Mouse (Mus musculus) limb, embryonic 13.5 days (tissue): Measurements from ENCODE around the gene Ucn2. TPM values are rescaled to one million over a fixed set of nuclear protein-coding genes. Genes with fewer than 3 reads are reported as not detected.

Source experiments
- ATAC-seq: fragments of 200-750 bp; cut with Nextera tagmentation; 2 replicates; pipeline ENCODE4 v1.8.0; 2017; ENCODE audit warnings: low read depth, moderate number of reproducible peaks, moderate TSS enrichment; ENCODE audit not compliant: low FRiP score
- H3K27ac ChIP-seq: fragments of 300-500 bp; sonication (generic); 2 replicates; pipeline ENCODE4 v1.5.1; 2015; ENCODE audit warnings: inconsistent platforms, mild to moderate bottlenecking, moderate library complexity
- H3K27me3 ChIP-seq: fragments of 300-500 bp; sonication (generic); 2 replicates; pipeline ENCODE4 v1.6.1; 2015; ENCODE audit warnings: mild to moderate bottlenecking, inconsistent platforms
- H3K36me3 ChIP-seq: fragments of 300-500 bp; sonication (generic); 2 replicates; pipeline ENCODE4 v1.6.1; 2015; ENCODE audit warnings: inconsistent platforms, mild to moderate bottlenecking, moderate library complexity
- H3K4me1 ChIP-seq: fragments of 300-500 bp; sonication (generic); 2 replicates; pipeline ENCODE4 v1.6.1; 2015; ENCODE audit warnings: inconsistent platforms
- H3K4me2 ChIP-seq: fragments of 300-500 bp; sonication (generic); replicated peaks from 2 replicates; pipeline ENCODE4 v1.6.1; 2015; ENCODE audit warnings: inconsistent platforms, mild to moderate bottlenecking, moderate library complexity
- H3K4me3 ChIP-seq: fragments of 300-500 bp; sonication (generic); 2 replicates; pipeline ENCODE4 v1.5.1; 2015; ENCODE audit warnings: moderate library complexity, mild to moderate bottlenecking, inconsistent platforms
- H3K9ac ChIP-seq: fragments of 300-500 bp; sonication (generic); 2 replicates; pipeline ENCODE4 v1.6.1; 2015; ENCODE audit warnings: mild to moderate bottlenecking, inconsistent platforms
- H3K9me3 ChIP-seq: fragments of 300-500 bp; sonication (generic); 2 replicates; pipeline ENCODE4 v1.6.1; 2016; ENCODE audit warnings: inconsistent platforms
- WGBS: fragments of 180-500 bp; shearing (Covaris S2); methylation state at CpG from one replicate; pipeline ENCODE4 v1.1.7; 2015; 5-methylcytosine and 5-hydroxymethylcytosine counted together
- polyA plus RNA-seq: library from polyadenylated mRNA; unstranded; fragments of >200 nt; fragmentation: Nextera tagmentation; extraction: Ambion mirVana; gene quantifications from 2 replicates; pipeline ENCODE4 v1.2.1, GENCODE M21; 2015

Ucn2 gene
- 0.22 and 0.33 TPM in 2 replicates for polyA plus RNA-seq

DNA sequence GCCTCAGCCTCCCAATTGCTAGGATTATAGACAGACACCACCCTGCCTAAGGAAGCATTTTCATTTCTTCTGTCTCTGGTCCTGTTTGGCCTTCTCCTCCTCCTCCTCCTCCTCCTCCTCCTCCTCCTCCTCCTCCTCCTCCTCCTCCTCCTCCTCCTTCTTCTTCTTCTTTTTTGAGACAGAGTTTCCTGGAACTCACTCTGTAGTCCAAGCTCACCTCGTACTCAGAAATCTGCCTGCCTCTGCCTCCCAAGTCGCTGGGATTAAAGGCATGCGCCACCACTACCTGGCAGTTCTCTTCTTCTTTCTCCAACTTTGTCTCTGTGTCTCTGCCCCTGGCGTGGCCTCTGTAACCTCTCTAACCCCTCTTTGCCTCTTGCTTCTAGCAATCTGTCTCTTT lies at the start of gene Ucn2:
TSS of gene Ucn2 (plus strand) at position 301 of the 400 bp plus-strand sequence.
- H3K9me3 ChIP-seq = no peaks in the 10 kb centered on the region
- ATAC-seq = no peak
- no peak within 1 kb of the TSS for H3K4me2 ChIP-seq
- no peak within 1 kb of the TSS for H3K27ac ChIP-seq
- H3K27me3 ChIP-seq = no peaks in the 10 kb centered on the region
- H3K4me3 ChIP-seq = no peak within 1 kb of the TSS
- H3K36me3 ChIP-seq = no peaks in the 10 kb centered on the region
- H3K9ac ChIP-seq = no peak within 1 kb of the TSS
- H3K4me1 ChIP-seq = peaks cover 27% of the 10 kb centered on the region
- WGBS = 78% methylated on average over 4 of the region's 4 CpGs

DNA sequence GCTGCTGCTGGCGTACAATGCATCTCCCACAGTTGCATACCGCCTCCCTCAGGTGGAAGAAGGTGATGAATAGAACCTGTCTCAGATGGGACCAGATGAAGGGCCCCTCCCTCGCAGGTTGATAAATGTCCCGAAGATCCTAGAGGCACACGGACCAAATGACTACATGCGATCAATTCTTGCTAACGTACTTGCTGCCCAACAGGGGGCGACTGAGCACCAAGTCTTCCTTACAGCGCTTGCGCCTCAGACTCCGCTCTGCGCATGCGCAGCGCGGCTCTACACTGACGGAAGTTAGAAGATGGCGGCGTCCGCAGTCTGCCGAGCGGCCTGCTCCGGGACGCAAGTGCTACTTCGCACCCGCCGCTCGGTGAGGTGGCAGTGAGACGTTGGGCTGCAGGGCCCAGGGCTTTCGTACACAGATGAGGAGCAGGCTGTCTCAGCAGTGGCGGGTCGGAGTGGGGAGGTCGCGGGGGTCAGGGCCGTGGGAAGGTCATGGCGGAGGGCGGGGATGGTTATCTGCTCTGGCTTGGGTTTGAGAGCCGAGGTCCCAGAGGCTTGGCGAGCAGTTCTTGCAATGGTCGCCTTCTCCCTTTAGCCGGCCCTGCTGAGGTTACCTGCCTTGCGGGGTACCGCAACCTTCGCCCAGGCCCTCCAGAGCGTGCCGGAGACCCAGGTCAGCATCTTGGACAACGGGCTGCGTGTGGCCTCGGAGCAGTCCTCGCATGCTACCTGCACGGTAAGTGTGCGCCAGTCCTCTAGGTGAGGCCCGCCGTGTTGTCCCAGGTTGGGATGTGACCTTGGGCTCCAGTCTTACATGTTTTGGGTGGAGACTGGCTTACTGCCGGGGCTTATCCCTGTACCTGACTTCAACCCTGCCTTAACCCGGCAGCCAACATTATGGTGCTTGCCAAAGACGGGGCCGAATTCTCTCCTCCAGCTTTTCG lies 49.1 kb upstream of the Ucn2 start, which contains the start of gene Uqcrc1:
TSS of gene Uqcrc1 (plus strand) at position 216 of the 947 bp plus-strand sequence.
- Histone ChIP-seq H3K27me3 (no peaks in the 10 kb centered on the region), H3K4me3 (peak within 1 kb of the TSS; percentile 99), H3K4me2 (peak within 1 kb of the TSS; percentile 83), H3K36me3 (peaks cover 38% of the 10 kb centered on the region), H3K9ac (peak within 1 kb of the TSS; percentile 94), H3K27ac (peak within 1 kb of the TSS; percentile 44), H3K4me1 (peaks cover 6% of the 10 kb centered on the region), H3K9me3 (0 out of 2 replicates have a peak, but pooled peaks cover 3% of the 10 kb centered on the region)
- peak; percentile 85 for ATAC-seq
- 1% methylated on average over 58 of the region's 58 CpGs for WGBS

DNA sequence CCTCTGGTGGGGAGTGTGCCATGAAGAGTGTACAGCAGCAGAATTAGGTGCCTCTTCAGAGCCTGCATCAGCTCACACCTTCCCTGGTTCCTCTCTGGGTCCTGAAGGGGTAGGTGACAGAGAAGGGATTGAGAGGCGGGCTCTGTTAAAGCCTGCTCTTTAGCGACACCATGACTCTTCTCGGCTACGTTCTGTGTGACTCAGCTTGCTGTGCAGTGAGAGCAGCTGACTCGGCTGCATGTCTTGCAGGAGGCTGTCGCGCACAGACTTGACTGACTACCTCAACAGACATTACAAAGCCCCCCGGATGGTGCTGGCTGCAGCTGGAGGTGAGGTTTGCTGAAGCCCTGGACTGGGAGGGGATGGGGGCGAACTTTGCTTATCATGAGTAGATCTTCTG lies 40.7 kb upstream of the Ucn2 start:
- H3K27ac ChIP-seq = no peak overlapping the region
- H3K36me3 ChIP-seq = peaks cover 96% of the 10 kb centered on the region
- 73% methylated on average over 9 of the region's 9 CpGs for WGBS

DNA sequence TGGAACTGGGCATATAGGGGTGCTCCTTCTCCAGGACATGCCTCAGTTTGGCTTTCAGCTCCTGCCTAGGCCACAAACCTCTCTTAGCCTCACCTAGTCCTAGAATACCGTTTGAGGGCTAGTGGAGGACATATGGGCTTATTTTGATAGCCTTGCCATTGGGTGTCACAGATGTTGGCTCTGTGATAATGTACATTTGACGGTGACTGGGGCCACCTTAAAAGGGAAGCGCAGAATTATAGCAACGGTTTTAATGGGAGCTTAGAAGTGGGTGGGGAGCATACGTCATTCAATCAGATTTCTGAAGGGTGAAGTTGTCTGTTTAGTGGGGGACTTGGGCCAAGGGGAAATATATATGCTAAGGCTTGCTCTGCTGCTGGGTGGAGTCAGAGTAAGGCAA lies 40.2 kb upstream of the Ucn2 start:
- peaks cover 96% of the 10 kb centered on the region for H3K36me3 ChIP-seq
- H3K27ac ChIP-seq = no peak overlapping the region
- ATAC-seq = no peak
- no peaks in the 10 kb centered on the region for H3K27me3 ChIP-seq
- no peak overlapping the region for H3K4me2 ChIP-seq
- H3K4me3 ChIP-seq = no peak overlapping the region
- H3K9ac ChIP-seq = no peak overlapping the region
- WGBS = 88% methylated on average over 5 of the region's 5 CpGs
- no peaks in the 10 kb centered on the region for H3K9me3 ChIP-seq
- peaks cover 29% of the 10 kb centered on the region for H3K4me1 ChIP-seq

More for the DNA sequence above, 40.7 kb upstream of the Ucn2 start:
- Histone ChIP-seq H3K4me1 (peaks cover 25% of the 10 kb centered on the region), H3K4me2 (no peak overlapping the region), H3K27me3 (no peaks in the 10 kb centered on the region), H3K9ac (no peak overlapping the region), H3K4me3 (no peak overlapping the region), H3K9me3 (no peaks in the 10 kb centered on the region)
- no peak for ATAC-seq

DNA sequence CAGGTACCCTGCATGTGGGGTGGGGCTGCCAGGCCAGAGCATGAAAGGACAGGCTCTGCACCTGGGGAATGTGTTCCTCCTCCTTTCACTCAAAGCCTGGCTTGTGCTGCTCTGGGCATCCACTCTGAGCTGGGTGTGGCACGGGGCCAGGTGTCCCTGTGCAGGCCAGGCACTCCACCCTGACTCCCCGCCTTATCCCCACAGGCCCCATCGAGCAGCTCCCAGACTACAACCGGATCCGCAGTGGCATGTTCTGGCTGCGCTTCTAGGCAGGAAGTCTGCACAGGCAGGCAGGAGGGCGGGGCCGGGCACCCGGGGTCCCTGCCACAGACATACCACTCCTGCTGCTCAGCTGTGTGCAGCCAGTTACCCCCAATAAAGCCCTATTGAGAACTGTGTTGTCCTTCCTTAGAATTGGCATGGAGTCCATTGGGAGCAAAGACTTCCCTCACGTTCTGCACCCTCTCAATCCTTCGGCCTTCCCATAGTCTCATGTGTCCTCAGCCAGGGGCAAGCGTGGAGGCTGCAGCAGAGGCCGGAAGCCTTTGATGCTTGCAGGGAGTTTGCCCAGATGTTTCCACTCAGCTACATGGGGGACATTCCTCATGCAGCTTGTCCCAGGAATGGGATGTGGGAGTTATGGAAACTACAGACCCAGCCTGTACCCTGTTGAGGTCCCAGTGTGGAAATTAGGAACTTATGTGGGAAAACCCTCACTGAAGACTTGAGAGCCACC lies 36.4 kb upstream of the Ucn2 start:
- H3K9ac ChIP-seq = peak overlapping the region; percentile 45; the same call in 1 of the 2 replicates
- peak; percentile 76 for ATAC-seq
- H3K4me1 ChIP-seq = peaks cover 40% of the 10 kb centered on the region
- peaks cover 23% of the 10 kb centered on the region for H3K27me3 ChIP-seq
- H3K4me3 ChIP-seq = no peak overlapping the region
- H3K36me3 ChIP-seq = peaks cover 68% of the 10 kb centered on the region
- H3K27ac ChIP-seq = peak overlapping the region; percentile 91
- H3K4me2 ChIP-seq = peak overlapping the region; percentile 37; the same call in 1 of the 2 replicates
- 29% methylated on average over 13 of the region's 13 CpGs for WGBS
- no peaks in the 10 kb centered on the region for H3K9me3 ChIP-seq

DNA sequence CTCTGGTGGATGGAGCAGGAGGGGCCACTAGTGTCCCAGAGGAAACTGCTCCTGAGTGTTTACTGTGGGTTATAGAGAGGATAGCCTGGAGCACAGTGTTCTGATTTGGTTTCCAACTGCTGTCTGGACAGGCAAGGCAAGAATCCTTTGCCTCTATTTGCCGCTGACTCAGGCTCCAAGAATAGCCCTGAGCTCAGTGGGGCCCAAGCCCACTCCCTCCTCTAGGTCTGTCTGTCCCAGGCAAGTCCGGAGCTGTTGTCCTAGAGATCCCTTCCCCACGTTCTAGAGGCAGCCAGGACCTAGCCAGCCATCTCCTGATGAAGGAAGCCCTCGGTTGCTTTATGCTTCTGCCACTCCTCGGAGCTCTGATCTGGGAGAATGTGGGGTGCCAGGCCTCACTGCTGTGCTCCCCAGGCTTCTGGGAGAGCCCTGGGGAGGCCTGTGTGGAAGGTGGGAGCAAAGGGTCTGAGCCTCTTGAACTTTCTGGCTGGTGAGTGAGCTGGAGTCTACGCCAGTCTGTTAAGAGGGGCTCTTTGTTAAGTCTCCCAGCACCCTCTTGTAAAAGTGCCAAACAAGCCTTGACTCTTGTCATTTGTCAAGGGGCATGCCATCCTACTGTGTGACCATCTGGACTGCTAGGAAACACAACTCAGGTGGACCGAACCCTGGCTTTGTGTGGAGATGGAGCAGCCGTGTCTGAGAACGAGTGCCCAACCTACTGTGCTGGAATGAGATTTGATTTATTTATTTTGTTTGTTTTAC lies 35.7 kb upstream of the Ucn2 start:
- 63% methylated on average over 9 of the region's 9 CpGs for WGBS
- Histone ChIP-seq H3K4me1 (peaks cover 40% of the 10 kb centered on the region), H3K9ac (no peak overlapping the region; the same call in 1 of the 2 replicates), H3K9me3 (no peaks in the 10 kb centered on the region), H3K27me3 (peaks cover 23% of the 10 kb centered on the region), H3K27ac (peak overlapping the region; percentile 91), H3K4me3 (no peak overlapping the region), H3K4me2 (no peak overlapping the region), H3K36me3 (peaks cover 61% of the 10 kb centered on the region)
- ATAC-seq = no peak; the same call in 1 of the 2 replicates

DNA sequence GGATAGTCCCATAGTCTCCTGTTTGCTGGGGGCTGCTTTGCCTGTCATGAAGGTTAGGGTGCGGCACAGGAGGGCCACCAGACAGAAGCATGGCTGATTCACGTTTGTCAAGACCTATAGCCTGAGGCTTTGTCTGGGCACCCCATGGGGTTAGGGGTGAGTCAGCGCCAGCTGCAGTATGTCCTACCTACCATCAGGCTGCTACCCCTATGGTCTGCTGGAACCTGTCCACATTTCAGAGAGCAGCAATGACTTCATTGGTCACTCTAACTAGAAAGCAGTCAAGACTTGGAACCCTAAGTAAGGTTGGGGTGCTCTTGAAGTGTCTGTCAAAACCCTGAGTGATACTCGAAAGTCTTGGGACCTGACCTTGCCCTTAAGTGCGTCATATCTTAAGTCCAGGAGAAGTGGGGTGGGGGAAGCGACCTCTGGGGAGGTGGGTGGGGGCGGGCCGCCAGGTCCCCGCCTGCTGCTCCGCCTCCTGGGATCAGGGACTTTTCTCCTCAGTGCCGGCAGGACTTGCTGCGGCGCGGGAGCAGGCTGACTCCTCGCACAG lies 32.7 kb upstream of the Ucn2 start, which contains the start of gene Col7a1:
TSS of gene Col7a1 (plus strand) at position 506 of the 556 bp plus-strand sequence.
- no peaks in the 10 kb centered on the region for H3K9me3 ChIP-seq
- peak within 1 kb of the TSS; percentile 34 for H3K4me3 ChIP-seq
- peak within 1 kb of the TSS; percentile 62 for H3K9ac ChIP-seq
- ATAC-seq = no peak
- H3K36me3 ChIP-seq = peaks cover 31% of the 10 kb centered on the region
- H3K27me3 ChIP-seq = peaks cover 23% of the 10 kb centered on the region
- peaks cover 34% of the 10 kb centered on the region for H3K4me1 ChIP-seq
- H3K27ac ChIP-seq = no peak within 1 kb of the TSS
- H3K4me2 ChIP-seq = peak within 1 kb of the TSS; percentile 54
- WGBS = 12% methylated on average over 15 of the region's 15 CpGs

DNA sequence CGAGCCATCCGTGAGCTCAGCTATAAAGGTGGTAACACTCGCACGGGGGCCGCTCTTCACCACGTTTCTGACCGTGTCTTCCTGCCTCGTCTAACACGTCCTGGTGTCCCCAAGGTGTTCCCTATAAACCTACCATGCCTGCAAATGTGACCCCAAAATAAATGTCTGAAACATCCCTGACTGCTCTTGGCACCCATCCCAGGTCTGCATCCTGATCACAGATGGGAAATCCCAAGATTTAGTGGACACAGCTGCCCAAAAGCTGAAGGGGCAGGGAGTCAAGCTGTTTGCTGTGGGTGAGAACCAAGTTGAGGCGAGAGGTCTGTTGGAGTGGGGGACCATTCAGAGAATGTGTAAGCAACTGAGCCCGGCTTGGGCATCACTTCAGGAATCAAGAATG lies 30.6 kb upstream of the Ucn2 start:
- Histone ChIP-seq H3K27ac (no peak overlapping the region), H3K9ac (no peak overlapping the region), H3K4me1 (peaks cover 13% of the 10 kb centered on the region), H3K4me2 (no peak overlapping the region), H3K4me3 (no peak overlapping the region), H3K27me3 (peaks cover 23% of the 10 kb centered on the region), H3K9me3 (no peaks in the 10 kb centered on the region), H3K36me3 (peaks cover 10% of the 10 kb centered on the region)
- no peak for ATAC-seq
- WGBS = 85% methylated on average over 11 of the region's 11 CpGs

DNA sequence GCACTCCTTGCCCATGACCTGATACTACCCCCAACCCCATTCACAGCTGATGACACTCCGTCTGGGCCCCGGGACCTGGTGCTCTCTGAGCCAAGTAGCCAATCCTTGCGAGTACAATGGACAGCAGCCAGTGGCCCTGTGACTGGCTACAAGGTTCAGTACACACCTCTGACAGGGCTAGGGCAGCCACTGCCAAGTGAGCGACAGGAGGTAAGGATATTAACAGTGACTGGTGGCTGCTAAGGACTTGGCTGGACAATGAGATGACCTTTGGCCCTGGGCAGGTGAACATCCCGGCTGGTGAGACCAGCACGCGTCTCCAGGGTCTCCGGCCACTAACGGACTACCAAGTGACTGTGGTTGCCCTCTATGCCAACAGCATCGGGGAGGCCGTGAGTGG lies 30.0 kb upstream of the Ucn2 start:
- Histone ChIP-seq H3K4me1 (peaks cover 11% of the 10 kb centered on the region; the same call in 1 of the 2 replicates), H3K36me3 (peaks cover 5% of the 10 kb centered on the region; the same call in 1 of the 2 replicates), H3K4me3 (no peak overlapping the region), H3K9me3 (no peaks in the 10 kb centered on the region), H3K27ac (no peak overlapping the region), H3K9ac (no peak overlapping the region), H3K4me2 (no peak overlapping the region), H3K27me3 (peaks cover 23% of the 10 kb centered on the region)
- 89% methylated on average over 11 of the region's 11 CpGs for WGBS
- no peak for ATAC-seq

DNA sequence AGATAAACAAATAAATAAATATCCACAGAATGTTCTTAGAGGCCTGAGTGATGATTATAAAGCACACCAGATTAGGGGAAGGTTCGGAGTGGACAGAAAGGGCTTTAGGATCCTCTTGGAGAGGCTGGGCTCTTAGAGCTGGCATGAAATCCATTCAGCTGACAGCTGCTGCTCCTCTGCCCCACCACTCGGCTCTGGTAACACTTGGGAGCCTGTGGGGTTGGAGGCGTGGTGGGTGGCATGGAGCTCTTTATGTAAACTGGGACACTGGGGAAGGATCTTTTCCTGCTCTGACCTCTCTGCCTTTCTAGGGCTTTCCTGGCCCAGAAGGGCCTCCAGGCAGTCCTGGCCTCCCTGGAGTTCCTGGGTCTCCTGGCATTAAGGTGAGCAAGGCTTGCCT lies 22.2 kb upstream of the Ucn2 start:
- Histone ChIP-seq H3K9me3 (no peaks in the 10 kb centered on the region), H3K4me3 (no peak overlapping the region), H3K9ac (no peak overlapping the region), H3K36me3 (no peaks in the 10 kb centered on the region), H3K4me1 (no peaks in the 10 kb centered on the region), H3K4me2 (no peak overlapping the region), H3K27me3 (no peaks in the 10 kb centered on the region), H3K27ac (no peak overlapping the region)
- 64% methylated on average over 3 of the region's 3 CpGs for WGBS
- ATAC-seq = no peak

DNA sequence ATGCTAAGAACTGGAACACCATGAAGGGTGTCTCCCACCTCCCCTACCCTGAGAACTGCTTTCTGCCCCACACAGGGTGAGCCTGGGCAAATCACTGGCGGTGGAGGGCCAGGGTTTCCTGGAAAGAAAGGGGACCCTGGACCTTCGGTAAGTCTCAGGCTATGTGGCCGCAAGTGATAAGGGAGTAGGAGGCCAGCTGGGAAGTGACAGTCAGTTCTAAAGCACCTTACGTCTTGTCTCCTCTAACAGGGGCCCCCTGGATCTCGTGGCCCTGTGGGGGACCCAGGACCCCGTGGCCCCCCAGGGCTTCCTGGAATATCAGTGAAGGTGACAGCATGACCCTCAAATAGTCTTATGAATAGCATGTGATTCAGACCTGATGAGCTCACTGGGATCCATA lies 21.5 kb upstream of the Ucn2 start:
- Histone ChIP-seq H3K9ac (no peak overlapping the region), H3K4me2 (no peak overlapping the region), H3K27me3 (no peaks in the 10 kb centered on the region), H3K4me1 (no peaks in the 10 kb centered on the region), H3K36me3 (no peaks in the 10 kb centered on the region), H3K9me3 (no peaks in the 10 kb centered on the region), H3K4me3 (no peak overlapping the region), H3K27ac (no peak overlapping the region)
- 80% methylated on average over 6 of the region's 6 CpGs for WGBS
- no peak for ATAC-seq
